ENCODE assay signal across 22 mouse cellular contexts in genomic region chr1:34879611-34880010, GRCm38 (mm10).
"Had no signal": no experiment of that assay in that cellular context is flagged by ENCODE, and none has a peak within 500 bp of the region (broad histone marks: within the 10 kb centered on the region; RNA-seq: fewer than 3 reads in every experiment).

No protein-coding gene starts in this region.

- H3K27ac ChIP-seq: hindbrain, embryonic 13.5 days; hindbrain, embryonic 15.5 days; hindbrain, postnatal 0 days; kidney, embryonic 15.5 days; kidney, postnatal 0 days; limb, embryonic 10.5 days; limb, embryonic 12.5 days; liver, embryonic 13.5 days; liver, embryonic 15.5 days had no signal

- H3K27me3 ChIP-seq: hindbrain, embryonic 13.5 days; hindbrain, embryonic 15.5 days; kidney, embryonic 15.5 days; limb, embryonic 12.5 days; liver, embryonic 13.5 days; liver, embryonic 15.5 days had no signal

- H3K4me3 ChIP-seq: hindbrain, embryonic 13.5 days; hindbrain, embryonic 15.5 days; kidney, embryonic 15.5 days; limb, embryonic 10.5 days; limb, embryonic 12.5 days; liver, embryonic 13.5 days; liver, embryonic 15.5 days had no signal

- H3K9me3 ChIP-seq: hindbrain, embryonic 15.5 days; limb, embryonic 10.5 days; limb, embryonic 12.5 days; liver, embryonic 13.5 days; liver, embryonic 15.5 days had no signal

- H3K9ac ChIP-seq: hindbrain, embryonic 13.5 days; hindbrain, embryonic 15.5 days; kidney, embryonic 15.5 days; limb, embryonic 12.5 days; liver, embryonic 13.5 days; liver, embryonic 15.5 days had no signal

- H3K4me1 ChIP-seq: hindbrain, embryonic 13.5 days; hindbrain, embryonic 15.5 days; kidney, embryonic 15.5 days; limb, embryonic 10.5 days; limb, embryonic 12.5 days; liver, embryonic 13.5 days; liver, embryonic 15.5 days had no signal

- ATAC-seq: hindbrain, postnatal 0 days; intestine, embryonic 16.5 days had no signal

- H3K36me3 ChIP-seq: limb, embryonic 10.5 days; liver, embryonic 13.5 days; liver, embryonic 15.5 days had no signal

- DNase-seq: gastrocnemius, postnatal 14 days; gastrocnemius, postnatal 36 days; heart, adult 18-20 months; heart, postnatal 14 days; kidney, adult 11 months; kidney, adult 2 months; kidney, adult 9 months; kidney, postnatal 14 days; kidney, postnatal 36 days; layer of hippocampus, adult 9-11 months; layer of hippocampus, postnatal 36 days; liver, embryonic 13.5 days had no signal

- H3K4me2 ChIP-seq: heart, embryonic 11.5 days; hindbrain, embryonic 13.5 days; hindbrain, embryonic 15.5 days; kidney, embryonic 15.5 days; limb, embryonic 12.5 days; liver, embryonic 13.5 days; liver, embryonic 15.5 days had no signal
